Mouse (Mus musculus) lung, adult 2 months (tissue): ENCODE measurements at regions not wholly inside any gene's neighbourhood (a gene's known extent, or its start where the extent isn't known, plus 50 kb on each side); places are given as distances from the start of the nearest gene placed in this dataset.

ENCODE experiments used
- CTCF ChIP-seq: fragments of 200-500 bp; IDR thresholded peaks from 2 replicates; pipeline ENCODE4 v1.5.1; 2011; ENCODE audit warnings: mild to moderate bottlenecking, low read length, control low read depth; ENCODE audit not compliant: insufficient read depth
- POLR2A ChIP-seq: fragments of 200-500 bp; IDR thresholded peaks from 2 replicates; pipeline ENCODE4 v1.6.1; 2011; ENCODE audit warnings: low read depth, mild to moderate bottlenecking, control low read depth, low read length, borderline replicate concordance; ENCODE audit errors: extremely low read depth

DNA sequence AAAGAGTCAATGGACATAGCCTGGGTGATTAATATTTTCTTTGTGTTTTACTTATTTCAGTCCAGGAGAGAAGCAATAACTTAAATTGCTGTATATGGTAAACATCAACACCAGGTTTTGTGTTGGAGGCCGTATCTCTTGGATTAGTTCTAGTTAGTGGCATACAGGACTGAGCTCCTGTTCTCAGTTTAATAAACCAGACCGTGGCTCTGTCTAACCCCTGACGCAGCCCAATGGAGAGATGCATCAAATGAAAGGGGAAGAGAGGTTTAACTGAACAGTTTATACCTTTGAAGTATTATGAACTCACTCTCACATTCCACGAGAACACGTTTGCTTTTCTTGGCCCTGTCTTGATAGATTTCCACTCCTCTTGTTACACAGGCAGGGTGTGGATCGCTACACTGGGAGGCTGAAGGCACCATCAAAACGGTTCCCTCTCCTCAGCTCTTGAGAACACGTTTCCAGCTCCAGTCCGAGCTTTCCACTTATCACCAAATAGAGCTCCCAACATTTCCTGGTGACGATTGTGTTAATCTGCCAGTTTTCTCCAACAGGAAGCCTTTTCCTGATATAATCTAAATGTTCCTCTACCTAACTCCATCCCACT is 54.0 kb upstream of the Cerkl start:
- TF ChIP-seq POLR2A, result no peak
- TF ChIP-seq CTCF, result no peak
